Mouse (Mus musculus) midbrain, embryonic 13.5 days (tissue): Measurements from ENCODE around the gene Med16. TPM values are rescaled to one million over a fixed set of nuclear protein-coding genes. Genes with fewer than 3 reads are reported as not detected.
A peak's percentile ranks its signal among the peaks of the same experiment; 100 is the strongest.

ENCODE experiments used
- ATAC-seq: fragments of 200-750 bp; cut with Nextera tagmentation; 2 replicates; pipeline ENCODE4 v1.8.0; 2017; ENCODE audit warnings: mild to moderate bottlenecking, moderate TSS enrichment, moderate library complexity
- H3K27ac ChIP-seq: fragments of 300-500 bp; sonication (generic); 2 replicates; pipeline ENCODE4 v1.5.1; 2015; ENCODE audit warnings: inconsistent platforms, mild to moderate bottlenecking, moderate library complexity
- H3K27me3 ChIP-seq: fragments of 300-500 bp; sonication (generic); 2 replicates; pipeline ENCODE4 v1.6.1; 2015; ENCODE audit warnings: mild to moderate bottlenecking, inconsistent platforms
- H3K36me3 ChIP-seq: fragments of 300-500 bp; sonication (generic); 2 replicates; pipeline ENCODE4 v1.6.1; 2015; ENCODE audit warnings: mild to moderate bottlenecking, inconsistent platforms
- H3K4me1 ChIP-seq: fragments of 300-500 bp; sonication (generic); replicated peaks from 2 replicates; pipeline ENCODE4 v1.6.1; 2015; ENCODE audit warnings: inconsistent platforms
- H3K4me2 ChIP-seq: fragments of 300-500 bp; sonication (generic); replicated peaks from 2 replicates; pipeline ENCODE4 v1.6.1; 2015; ENCODE audit warnings: moderate library complexity, mild to moderate bottlenecking, inconsistent platforms
- H3K4me3 ChIP-seq: fragments of 300-500 bp; sonication (generic); replicated peaks from 2 replicates; pipeline ENCODE4 v1.5.1; 2015; ENCODE audit warnings: mild to moderate bottlenecking, inconsistent platforms
- H3K9ac ChIP-seq: fragments of 300-500 bp; sonication (generic); replicated peaks from 2 replicates; pipeline ENCODE4 v1.6.1; 2015; ENCODE audit warnings: mild to moderate bottlenecking, inconsistent platforms
- H3K9me3 ChIP-seq: fragments of 300-500 bp; sonication (generic); 2 replicates; pipeline ENCODE4 v1.6.1; 2016; ENCODE audit warnings: mild to moderate bottlenecking, inconsistent platforms
- WGBS: fragments of 180-500 bp; shearing (Covaris S2); methylation state at CpG from one replicate; pipeline ENCODE4 v1.1.7; 2015; 5-methylcytosine and 5-hydroxymethylcytosine counted together
- polyA plus RNA-seq: library from polyadenylated mRNA; unstranded; fragments of >200 nt; fragmentation: Nextera tagmentation; extraction: Ambion mirVana; gene quantifications from 2 replicates; pipeline ENCODE4 v1.2.1, GENCODE M21; 2015

Gene Med16
- polyA plus RNA-seq, 1 experiment from 2014 or later, result 69.1 TPM

GRCm38 (mm10) chr10:79942988-79943387 is 34.3 kb upstream of the Med16 start:
- H3K9ac ChIP-seq, result no peak overlapping the region
- no peaks in the 10 kb centered on the region for H3K27me3 ChIP-seq
- H3K4me2 ChIP-seq, result no peak overlapping the region
- peaks cover 27% of the 10 kb centered on the region for H3K4me1 ChIP-seq
- H3K27ac ChIP-seq, result no peak overlapping the region
- 81% methylated on average over 1 of the region's 1 CpGs for WGBS
- ATAC-seq, result no peak
- H3K36me3 ChIP-seq, result peaks cover 20% of the 10 kb centered on the region; the same call in 1 of the 2 replicates
- no peak overlapping the region for H3K4me3 ChIP-seq
- no peaks in the 10 kb centered on the region for H3K9me3 ChIP-seq

GRCm38 (mm10) chr10:79940749-79941148 is 32.0 kb upstream of the Med16 start:
- Histone ChIP-seq H3K4me3 (no peak overlapping the region), H3K4me2 (no peak overlapping the region), H3K36me3 (peaks cover 34% of the 10 kb centered on the region; the same call in 1 of the 2 replicates), H3K4me1 (peaks cover 27% of the 10 kb centered on the region), H3K9me3 (no peaks in the 10 kb centered on the region), H3K27me3 (no peaks in the 10 kb centered on the region), H3K27ac (no peak overlapping the region), H3K9ac (no peak overlapping the region)
- WGBS, result 84% methylated on average over 7 of the region's 7 CpGs
- no peak for ATAC-seq

DNA sequence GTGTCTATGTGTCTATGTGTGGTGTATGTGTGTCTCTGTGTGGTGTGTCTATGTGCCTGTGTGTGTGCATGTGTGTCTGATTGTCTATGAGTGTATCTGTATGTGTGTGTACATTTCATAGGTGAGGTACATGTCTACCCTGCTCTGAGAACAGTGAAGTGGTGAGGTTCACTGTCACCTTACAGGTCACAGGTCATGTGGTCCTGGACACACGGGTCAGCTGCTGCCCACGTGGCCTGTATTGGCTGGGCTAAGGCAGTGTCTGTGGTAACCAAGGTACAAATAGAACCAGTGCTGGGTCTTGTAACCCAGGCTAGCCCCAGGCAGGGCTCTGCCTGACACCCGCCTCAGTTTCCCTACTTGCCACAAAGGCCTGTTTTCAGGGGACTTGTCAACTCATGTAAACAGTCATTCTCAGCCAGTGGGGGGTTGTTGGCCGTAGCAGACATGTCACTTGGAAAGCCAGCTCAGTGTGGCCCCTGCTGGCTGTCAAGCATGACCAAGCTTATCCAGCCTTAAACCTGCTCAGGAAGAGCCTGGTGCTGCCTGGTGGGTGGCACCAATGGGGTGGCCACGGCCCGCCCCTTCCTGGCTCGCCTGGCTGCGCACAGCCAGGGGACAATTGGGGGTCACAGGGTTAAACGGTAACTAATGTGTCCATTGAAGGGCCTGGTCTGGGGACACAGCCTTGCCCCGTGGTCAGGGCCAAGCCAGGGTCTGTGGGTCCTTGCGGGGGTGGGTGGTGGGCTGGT is 29.2 kb upstream of the Med16 start:
- peaks cover 51% of the 10 kb centered on the region for H3K36me3 ChIP-seq
- 0 out of 2 replicates have a peak overlapping the region, but pooled peaks have one; percentile 0 for H3K9ac ChIP-seq
- ATAC-seq, result no peak
- H3K4me3 ChIP-seq, result no peak overlapping the region
- no peak overlapping the region for H3K4me2 ChIP-seq
- no peak overlapping the region for H3K27ac ChIP-seq
- no peaks in the 10 kb centered on the region for H3K27me3 ChIP-seq
- H3K9me3 ChIP-seq, result no peaks in the 10 kb centered on the region
- 45% methylated on average over 11 of the region's 11 CpGs for WGBS
- H3K4me1 ChIP-seq, result peaks cover 33% of the 10 kb centered on the region

GRCm38 (mm10) chr10:79936911-79937441 is 28.3 kb upstream of the Med16 start:
- Histone ChIP-seq H3K9ac (no peak overlapping the region), H3K4me1 (peaks cover 42% of the 10 kb centered on the region), H3K4me3 (no peak overlapping the region), H3K27ac (0 out of 2 replicates have a peak overlapping the region, but pooled peaks have one; percentile 9), H3K9me3 (no peaks in the 10 kb centered on the region), H3K4me2 (no peak overlapping the region), H3K36me3 (peaks cover 56% of the 10 kb centered on the region), H3K27me3 (no peaks in the 10 kb centered on the region)
- no peak for ATAC-seq
- 72% methylated on average over 27 of the region's 27 CpGs for WGBS

GRCm38 (mm10) chr10:79936284-79936910 is 27.7 kb upstream of the Med16 start:
- peaks cover 44% of the 10 kb centered on the region for H3K4me1 ChIP-seq
- no peak overlapping the region for H3K4me2 ChIP-seq
- H3K27ac ChIP-seq, result peak overlapping the region; percentile 9; the same call in 1 of the 2 replicates
- H3K4me3 ChIP-seq, result no peak overlapping the region
- H3K27me3 ChIP-seq, result no peaks in the 10 kb centered on the region
- ATAC-seq, result no peak
- H3K36me3 ChIP-seq, result peaks cover 56% of the 10 kb centered on the region
- no peak overlapping the region for H3K9ac ChIP-seq
- WGBS, result 81% methylated on average over 10 of the region's 10 CpGs
- no peaks in the 10 kb centered on the region for H3K9me3 ChIP-seq

DNA sequence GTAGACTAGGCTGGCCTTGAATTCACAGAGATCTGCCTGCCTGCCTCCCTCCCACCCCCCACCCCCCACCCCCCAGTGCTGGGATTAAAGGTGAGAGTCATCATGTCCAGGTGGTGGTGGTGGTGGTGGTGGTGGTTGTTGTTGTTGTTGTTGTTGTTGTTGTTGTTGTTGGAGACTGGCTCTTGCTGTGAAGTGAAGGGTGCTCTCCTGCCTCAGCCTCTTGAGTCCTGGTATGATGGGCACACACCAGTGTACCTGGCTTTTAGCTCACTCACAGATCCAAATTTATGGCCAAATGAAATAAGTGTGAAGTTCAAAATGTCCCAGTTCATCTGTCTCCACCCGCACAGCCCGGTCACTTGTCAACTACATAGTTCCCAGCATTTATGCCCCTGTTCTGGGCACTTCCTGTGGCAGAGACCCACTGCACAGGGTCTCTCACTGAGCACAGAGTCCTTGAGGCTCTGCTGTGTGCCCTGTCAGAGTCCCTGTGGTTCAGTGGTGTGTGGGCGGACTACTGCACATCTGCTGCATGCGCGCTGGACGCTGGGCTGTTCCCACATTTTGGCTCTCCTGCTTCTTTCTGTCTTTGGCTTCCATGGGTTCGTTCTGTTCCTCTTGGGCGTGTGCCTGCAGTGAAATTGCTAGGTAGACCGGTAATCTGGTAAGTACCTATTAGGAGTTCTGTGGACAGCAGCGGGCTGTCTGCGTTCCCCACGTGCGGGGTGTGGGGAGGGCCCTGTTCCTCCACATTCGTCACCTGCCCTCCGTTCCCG is 26.3 kb upstream of the Med16 start:
- no peaks in the 10 kb centered on the region for H3K9me3 ChIP-seq
- H3K4me1 ChIP-seq, result peaks cover 57% of the 10 kb centered on the region
- no peak overlapping the region for H3K4me3 ChIP-seq
- H3K4me2 ChIP-seq, result no peak overlapping the region
- 0 out of 2 replicates have a peak overlapping the region, but pooled peaks have one; percentile 39 for H3K27ac ChIP-seq
- no peak overlapping the region for H3K9ac ChIP-seq
- no peaks in the 10 kb centered on the region for H3K27me3 ChIP-seq
- peaks cover 57% of the 10 kb centered on the region for H3K36me3 ChIP-seq
- 90% methylated on average over 16 of the region's 16 CpGs for WGBS
- no peak for ATAC-seq

- peaks cover 64% of the 10 kb centered on the region for H3K4me1 ChIP-seq
- no peaks in the 10 kb centered on the region for H3K9me3 ChIP-seq
- WGBS, result 74% methylated on average over 13 of the region's 13 CpGs
- no peak overlapping the region for H3K4me3 ChIP-seq
- H3K4me2 ChIP-seq, result no peak overlapping the region
- H3K36me3 ChIP-seq, result peaks cover 57% of the 10 kb centered on the region
- H3K27ac ChIP-seq, result peak overlapping the region; percentile 35; the same call in 1 of the 2 replicates
- H3K9ac ChIP-seq, result no peak overlapping the region
- no peaks in the 10 kb centered on the region for H3K27me3 ChIP-seq
- ATAC-seq, result peak; percentile 32
Measured at GRCm38 (mm10) chr10:79934272-79934721, 25.6 kb upstream of the Med16 start.

GRCm38 (mm10) chr10:79933861-79934260 is 25.1 kb upstream of the Med16 start:
- 29% methylated on average over 6 of the region's 6 CpGs for WGBS
- no peak for ATAC-seq
- Histone ChIP-seq H3K4me3 (no peak overlapping the region), H3K36me3 (peaks cover 57% of the 10 kb centered on the region), H3K9me3 (no peaks in the 10 kb centered on the region), H3K4me1 (peaks cover 68% of the 10 kb centered on the region), H3K27me3 (no peaks in the 10 kb centered on the region), H3K27ac (no peak overlapping the region; the same call in 1 of the 2 replicates), H3K4me2 (no peak overlapping the region), H3K9ac (no peak overlapping the region)

DNA sequence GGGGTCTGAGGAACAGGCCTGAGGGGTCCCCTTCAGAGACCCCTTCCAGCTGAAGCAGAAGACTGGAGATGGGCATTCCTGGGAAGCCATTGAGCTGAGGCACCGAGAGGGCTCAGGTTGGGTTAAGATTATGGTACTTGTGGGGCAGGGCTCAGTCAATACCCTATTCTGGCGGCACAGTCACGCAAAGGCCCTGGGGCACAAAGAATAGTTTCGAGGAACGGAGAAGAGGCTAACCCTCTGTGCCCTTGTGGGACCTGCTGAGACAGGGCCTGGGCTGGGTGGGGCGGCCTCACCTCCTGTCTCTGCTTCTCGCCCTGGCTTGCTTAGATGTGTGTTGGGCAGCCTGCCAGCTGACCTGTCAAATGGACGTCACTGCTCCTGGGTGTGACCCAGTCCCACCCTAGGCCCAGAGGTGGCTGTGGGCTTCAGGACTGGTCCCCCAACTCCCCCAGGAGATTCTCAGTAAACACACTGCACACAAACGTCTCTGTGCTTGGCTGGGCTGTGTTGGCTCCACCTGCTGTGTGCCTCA is 24.5 kb upstream of the Med16 start:
- H3K27ac ChIP-seq, result peak overlapping the region; percentile 22; the same call in 1 of the 2 replicates
- peak overlapping the region; percentile 54; the same call in 1 of the 2 replicates for H3K9ac ChIP-seq
- H3K4me3 ChIP-seq, result no peak overlapping the region
- H3K36me3 ChIP-seq, result peaks cover 57% of the 10 kb centered on the region
- no peaks in the 10 kb centered on the region for H3K27me3 ChIP-seq
- WGBS, result 72% methylated on average over 9 of the region's 9 CpGs
- 0 out of 2 replicates have a peak overlapping the region, but pooled peaks have one; percentile 4 for H3K4me2 ChIP-seq
- no peaks in the 10 kb centered on the region for H3K9me3 ChIP-seq
- ATAC-seq, result no peak
- H3K4me1 ChIP-seq, result peaks cover 73% of the 10 kb centered on the region

DNA sequence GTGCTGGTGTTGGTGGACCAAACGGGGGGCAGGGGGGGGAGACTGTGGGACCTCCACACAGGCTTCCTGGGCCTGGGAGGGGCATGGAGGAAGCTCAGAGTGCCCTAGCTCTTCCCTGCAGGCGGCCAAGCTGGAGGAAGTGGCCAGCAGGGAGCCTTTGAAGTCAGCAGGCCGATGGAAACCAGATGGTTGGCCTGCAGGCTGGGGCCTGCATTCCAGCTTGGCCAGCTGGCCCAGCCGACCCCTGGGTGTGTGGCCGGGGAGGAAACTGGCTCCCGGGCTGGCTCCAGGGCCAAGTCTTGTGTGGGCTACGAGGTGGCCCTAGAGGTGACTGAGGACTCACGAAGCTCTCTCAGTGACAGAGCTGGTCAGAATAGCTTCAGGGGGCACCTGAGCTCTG is 24.0 kb upstream of the Med16 start:
- H3K4me2 ChIP-seq, result 0 out of 2 replicates have a peak overlapping the region, but pooled peaks have one; percentile 4
- H3K36me3 ChIP-seq, result peaks cover 53% of the 10 kb centered on the region
- H3K4me1 ChIP-seq, result peaks cover 74% of the 10 kb centered on the region
- H3K27ac ChIP-seq, result peak overlapping the region; percentile 22
- no peak for ATAC-seq
- no peaks in the 10 kb centered on the region for H3K9me3 ChIP-seq
- 19% methylated on average over 8 of the region's 8 CpGs for WGBS
- H3K4me3 ChIP-seq, result no peak overlapping the region
- peak overlapping the region; percentile 54 for H3K9ac ChIP-seq
- no peaks in the 10 kb centered on the region for H3K27me3 ChIP-seq

DNA sequence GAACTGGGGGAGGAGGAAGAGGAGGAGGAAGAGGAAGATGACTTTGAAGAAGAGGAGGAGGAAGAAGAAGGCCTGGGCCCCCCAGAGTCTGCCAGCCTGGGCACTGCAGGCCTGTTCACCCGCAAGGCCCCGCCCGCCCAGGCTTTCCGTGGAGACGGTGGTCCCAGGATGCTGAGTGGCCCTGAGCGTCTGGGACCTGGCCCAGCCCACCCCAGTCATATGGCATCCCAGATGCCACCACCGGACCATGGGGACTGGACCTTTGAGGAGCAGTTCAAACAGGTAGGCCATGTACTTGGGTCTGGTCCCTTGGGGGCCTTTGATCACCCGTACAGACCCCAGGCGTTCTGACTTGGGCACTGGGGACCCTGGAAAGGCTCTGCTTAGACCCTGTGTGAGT is 23.1 kb upstream of the Med16 start:
- H3K4me3 ChIP-seq, result no peak overlapping the region
- H3K4me2 ChIP-seq, result no peak overlapping the region
- H3K27me3 ChIP-seq, result no peaks in the 10 kb centered on the region
- H3K36me3 ChIP-seq, result peaks cover 45% of the 10 kb centered on the region
- 0 out of 2 replicates have a peak overlapping the region, but pooled peaks have one; percentile 54 for H3K9ac ChIP-seq
- H3K4me1 ChIP-seq, result peaks cover 68% of the 10 kb centered on the region
- H3K27ac ChIP-seq, result no peak overlapping the region; the same call in 1 of the 2 replicates
- no peak for ATAC-seq
- no peaks in the 10 kb centered on the region for H3K9me3 ChIP-seq
- WGBS, result 90% methylated on average over 9 of the region's 9 CpGs
